17 mouse cellular contexts compared by ENCODE assay signal in genomic region chr17:25456540-25456939, GRCm38 (mm10). TPM values are rescaled to one million over a fixed set of nuclear protein-coding genes. Genes with fewer than 3 reads are reported as not detected.
DNase-seq lines count a peak whose midpoint lies in the region; ATAC-seq and TF ChIP-seq lines count a peak whose summit lies in the region.
"Had no signal": no experiment of that assay in that cellular context is flagged by ENCODE, and none has a peak within 500 bp of the region (broad histone marks: within the 10 kb centered on the region; RNA-seq: fewer than 3 reads in every experiment).

No protein-coding gene starts in this region.

- peak; percentile 34 for DNase-seq in adrenal gland, postnatal 14 days
- DNase-seq in adrenal gland, adult 2 months, result no peak
- DNase-seq in frontal cortex, adult 2 months (ENCODE audit: extremely low spot score in 1 of 2, low spot score in 1 of 2), result peak; percentile 38 to 75
- peak; percentile 54 to 63 for DNase-seq in layer of hippocampus, postnatal 25 days (ENCODE audit: extremely low spot score in 1 of 2, low spot score in 1 of 2)
- DNase-seq in midbrain, postnatal 0 days (ENCODE audit: low spot score), result peak; percentile 44
- no peak for DNase-seq in embryo, embryonic 10 days (ENCODE audit: low spot score)
- no peak for DNase-seq in cerebellum, adult 9-11 months
- no peak for DNase-seq in thymus, postnatal 10 days (ENCODE audit: low spot score in 2 of 2)
- DNase-seq: adrenal gland, postnatal 25 days; cerebellum, postnatal 36 days; kidney, adult 11 months; lung, postnatal 14 days had no signal

- WGBS in midbrain, postnatal 0 days, result 33% methylated on average over 8 of the region's 8 CpGs

- H3K4me2 ChIP-seq in midbrain, postnatal 0 days (ENCODE audit: low read depth, low read length, poor library complexity, severe bottlenecking), result no peak overlapping the region
- H3K4me2 ChIP-seq: heart, embryonic 15.5 days; limb, embryonic 13.5 days; neural tube, embryonic 12.5 days had no signal

- TF ChIP-seq CTCF in midbrain, postnatal 0 days (IDR thresholded peaks at IDR 0.05), result no peak

- no peaks in the 10 kb centered on the region for H3K36me3 ChIP-seq in midbrain, postnatal 0 days (ENCODE audit: insufficient read depth, low read length)
- H3K36me3 ChIP-seq: G1E; heart, embryonic 15.5 days; limb, embryonic 13.5 days; neural tube, embryonic 12.5 days had no signal

- H3K9ac ChIP-seq in midbrain, postnatal 0 days (replicated peaks; ENCODE audit: low read length, poor library complexity, severe bottlenecking), result peak overlapping the region; percentile 29; the same call in 1 of the 2 replicates
- H3K9ac ChIP-seq: heart, embryonic 15.5 days; limb, embryonic 13.5 days; neural tube, embryonic 12.5 days had no signal

- no peak overlapping the region for H3K4me3 ChIP-seq in midbrain, postnatal 0 days (ENCODE audit: low read depth, low read length)
- H3K4me3 ChIP-seq: heart, embryonic 15.5 days; limb, embryonic 13.5 days; neural tube, embryonic 12.5 days had no signal

- H3K4me1 ChIP-seq in midbrain, postnatal 0 days (ENCODE audit: insufficient read depth, low read length), result peaks cover 8% of the 10 kb centered on the region; the same call in 1 of the 2 replicates
- H3K4me1 ChIP-seq: limb, embryonic 13.5 days; neural tube, embryonic 12.5 days had no signal

- H3K27me3 ChIP-seq in midbrain, postnatal 0 days (ENCODE audit: insufficient read depth, low read length), result no peaks in the 10 kb centered on the region
- H3K27me3 ChIP-seq: neural tube, embryonic 12.5 days had no signal

- peak; percentile 65 for ATAC-seq in midbrain, postnatal 0 days (ENCODE audit: low FRiP score)

- no peak overlapping the region; the same call in 1 of the 2 replicates for H3K27ac ChIP-seq in midbrain, postnatal 0 days (ENCODE audit: low read depth, low read length)
- H3K27ac ChIP-seq: heart, embryonic 15.5 days; limb, embryonic 13.5 days; neural tube, embryonic 12.5 days had no signal

- H3K9me3 ChIP-seq in midbrain, postnatal 0 days (ENCODE audit: low read length), result no peaks in the 10 kb centered on the region
- H3K9me3 ChIP-seq: G1E; heart, embryonic 15.5 days; limb, embryonic 13.5 days; neural tube, embryonic 12.5 days had no signal

RNA-seq across cellular contexts. Expression of gene Tekt4, which starts 2.1 kb away (rescaled TPM):
- not detected in 2 replicates for total RNA-seq in adrenal gland, postnatal 14 days (2021)
- total RNA-seq in adrenal gland, adult 2 months (2021), result under 1 TPM in 1 of 2 experiments, not detected in 1; 0.17 TPM
- 0.17 TPM in 1 of 2 replicates, not detected in the other for polyA plus RNA-seq in adrenal gland, adult 2 months (2012; rRNA removed)
- 0.61 and 1.1 TPM in 2 replicates for polyA plus RNA-seq in frontal cortex, adult 2 months (2012; rRNA removed)
- total RNA-seq in layer of hippocampus, postnatal 25 days (2021), result 1 to 10 TPM; 1.7 to 2.4 TPM
- 1.9 and 5.2 TPM in 2 replicates for total RNA-seq in midbrain, postnatal 0 days (2014; rRNA removed)
- 2.1 and 2.3 TPM in 2 replicates for polyA plus RNA-seq in midbrain, postnatal 0 days (2015; fragmentation: Nextera tagmentation; extraction: Ambion mirVana)
- total RNA-seq: adrenal gland, postnatal 25 days; G1E had no signal
- polyA plus RNA-seq: G1E; limb, embryonic 13.5 days; stomach, embryonic 14.5 days had no signal

RNA-seq across cellular contexts. Expression of gene Cacna1h, which starts 23.0 kb away (rescaled TPM):
- total RNA-seq in adrenal gland, postnatal 14 days (2021), result 38.4 and 45.4 TPM in 2 replicates
- 10 to 100 TPM; 77.1 to 96.1 TPM for total RNA-seq in adrenal gland, adult 2 months (2021)
- polyA plus RNA-seq in adrenal gland, adult 2 months (2012; rRNA removed), result 163 and 202 TPM in 2 replicates
- 72.9 and 77.0 TPM in 2 replicates for polyA plus RNA-seq in frontal cortex, adult 2 months (2012; rRNA removed)
- total RNA-seq in layer of hippocampus, postnatal 25 days (2021), result 100 to 1,000 TPM in 1 of 2 experiments, 10 to 100 TPM in 1; 91.0 to 119 TPM
- 117 and 164 TPM in 2 replicates for total RNA-seq in midbrain, postnatal 0 days (2014; rRNA removed)
- 7.6 and 9.5 TPM in 2 replicates for polyA plus RNA-seq in midbrain, postnatal 0 days (2015; fragmentation: Nextera tagmentation; extraction: Ambion mirVana)
- polyA plus RNA-seq: G1E had no signal

RNA-seq across cellular contexts. Expression of gene Sstr5, which starts 40.5 kb away (rescaled TPM):
- total RNA-seq in adrenal gland, postnatal 14 days (2021), result 0.15 TPM in 1 of 2 replicates, not detected in the other
- total RNA-seq in adrenal gland, adult 2 months (2021), result 1 to 10 TPM in 1 of 2 experiments, under 1 TPM in 1; 0.97 to 1.0 TPM
- 0.36 and 0.54 TPM in 2 replicates for polyA plus RNA-seq in adrenal gland, adult 2 months (2012; rRNA removed)
- 0.08 and 0.11 TPM in 2 replicates for polyA plus RNA-seq in frontal cortex, adult 2 months (2012; rRNA removed)
- under 1 TPM in 1 of 2 experiments, not detected in 1; 0.15 TPM for total RNA-seq in layer of hippocampus, postnatal 25 days (2021)
- total RNA-seq in midbrain, postnatal 0 days (2014; rRNA removed), result 1.9 and 2.0 TPM in 2 replicates
- 1.7 and 2.4 TPM in 2 replicates for polyA plus RNA-seq in midbrain, postnatal 0 days (2015; fragmentation: Nextera tagmentation; extraction: Ambion mirVana)
- polyA plus RNA-seq: G1E; neural tube, embryonic 12.5 days; stomach, embryonic 14.5 days had no signal

Comparison
In these comparisons a context has a peak if more than half of its experiments do, and no peak if none do; other contexts are left out.
1. DNase-seq: peak in adrenal gland, postnatal 14 days (single experiment), frontal cortex, adult 2 months (2 of 2), layer of hippocampus, postnatal 25 days (2 of 2) and midbrain, postnatal 0 days (single experiment); none in adrenal gland, adult 2 months (single experiment), embryo, embryonic 10 days (single experiment), cerebellum, adult 9-11 months (single experiment) and thymus, postnatal 10 days (0 of 2).